Mouse (Mus musculus) left cerebral cortex, adult 9 months (tissue): ENCODE measurements around the gene Gm45713.
A peak's percentile ranks its signal among the peaks of the same experiment; 100 is the strongest.
"Not testable (repeated sequence)": the region's sequence is repeated elsewhere in the genome, so short reads cannot be mapped to it uniquely, and the experiment has no call there.

ENCODE experiments used
- DNase-seq, 2 experiments: peaks; one replicate each; pipeline ENCODE4 v3.0.0; 2022; ENCODE audit warnings: low spot score in 2 of 2

Gene Gm45713

DNA sequence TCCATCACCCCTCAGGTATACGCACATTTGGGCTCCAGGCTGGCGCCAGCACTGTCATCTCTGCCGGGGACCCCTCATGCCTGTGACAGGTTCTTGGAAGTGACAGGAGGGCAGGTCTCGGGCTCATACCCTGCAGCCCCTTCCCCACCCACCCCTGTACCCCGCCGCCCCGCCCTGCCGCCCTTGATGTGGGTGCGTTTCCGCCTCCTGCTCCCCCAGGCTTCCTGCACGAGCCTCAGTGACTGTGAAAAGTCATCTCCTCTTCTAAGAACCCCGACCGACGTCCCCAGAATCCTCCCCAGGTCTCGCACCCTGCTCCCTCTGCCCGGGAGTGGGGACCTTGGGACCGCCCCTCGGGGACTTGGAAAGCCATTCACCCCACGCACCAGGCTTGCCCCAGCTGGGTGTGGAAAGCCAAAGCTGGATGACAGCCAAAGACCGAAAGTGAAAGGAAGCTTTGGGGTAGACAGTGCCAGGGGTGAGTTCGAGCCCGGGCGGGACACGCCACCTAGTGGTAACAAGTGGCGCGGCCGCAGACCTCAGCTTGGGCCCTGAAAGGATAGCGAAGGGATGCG is at the start of gene Gm45713, which contains the start of gene Flt3l:
TSS of gene Gm45713 (minus strand) at position 239 of the 575 bp plus-strand sequence.
TSS of gene Flt3l (minus strand) at position 440 of the 575 bp plus-strand sequence.
- DNase-seq: peak in 1 of 2 experiments; percentile 93

DNA sequence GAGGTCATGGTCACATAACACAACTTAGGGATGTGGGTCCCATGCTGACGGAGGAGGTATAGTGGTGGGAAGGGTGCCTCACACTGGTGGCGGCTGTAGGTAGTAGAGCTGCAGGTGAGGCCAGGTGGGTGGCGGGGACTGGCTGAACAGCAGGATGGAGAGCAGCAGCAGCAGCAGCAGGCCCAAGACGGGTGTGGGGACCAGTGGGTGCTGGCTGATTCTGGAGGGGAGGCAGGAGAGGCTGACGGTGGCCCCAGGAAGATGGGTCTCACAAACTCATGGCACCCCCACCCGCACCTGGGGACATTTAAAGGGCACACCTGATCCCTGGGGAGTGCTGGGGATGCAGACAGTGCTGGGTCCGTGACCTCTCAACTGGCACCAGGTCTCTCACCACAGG is 47.6 kb upstream of the Gm45713 start:
- DNase-seq: no peak

DNA sequence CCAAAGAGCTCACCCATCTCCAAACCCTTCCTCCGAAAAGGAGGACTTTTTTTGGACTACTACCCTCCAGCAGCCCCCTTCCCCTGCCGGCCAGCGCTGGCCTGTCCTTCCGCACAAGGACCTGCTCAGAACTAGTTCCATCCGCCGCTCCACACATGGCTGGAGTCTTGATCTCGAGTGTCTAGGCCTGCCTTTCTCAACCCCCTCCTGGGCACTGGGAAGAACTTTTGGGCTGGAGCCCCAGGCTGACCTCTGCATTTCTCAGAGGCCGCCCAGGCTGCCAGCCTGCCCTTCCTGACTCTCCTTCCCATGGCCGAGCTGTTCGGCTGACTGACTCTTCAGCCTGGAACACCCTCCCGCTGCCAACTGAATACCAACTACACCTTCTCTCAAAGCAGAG is 46.6 kb upstream of the Gm45713 start:
- no peak for DNase-seq

DNA sequence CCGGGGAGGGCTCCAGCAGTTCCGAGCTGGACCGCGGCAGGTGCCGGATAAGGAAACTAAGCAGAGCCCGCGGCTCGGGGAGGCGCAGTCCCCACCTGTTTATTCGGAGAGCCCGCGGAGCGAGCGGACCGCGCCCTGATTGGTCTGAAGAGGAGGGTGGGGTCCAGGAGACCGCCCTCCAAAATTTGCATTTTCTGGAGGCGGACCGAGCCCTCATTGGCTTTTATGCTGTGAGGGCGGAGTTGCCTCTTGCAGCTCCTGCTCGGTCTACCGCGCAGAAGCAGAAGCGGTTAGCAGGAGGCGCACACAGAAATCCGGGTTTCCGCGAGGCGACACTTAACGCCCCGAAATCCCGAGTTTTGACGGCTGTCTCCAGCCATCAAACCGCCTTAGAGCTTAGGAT is 46.2 kb upstream of the Gm45713 start:
- peak; percentile 58 to 88 for DNase-seq

DNA sequence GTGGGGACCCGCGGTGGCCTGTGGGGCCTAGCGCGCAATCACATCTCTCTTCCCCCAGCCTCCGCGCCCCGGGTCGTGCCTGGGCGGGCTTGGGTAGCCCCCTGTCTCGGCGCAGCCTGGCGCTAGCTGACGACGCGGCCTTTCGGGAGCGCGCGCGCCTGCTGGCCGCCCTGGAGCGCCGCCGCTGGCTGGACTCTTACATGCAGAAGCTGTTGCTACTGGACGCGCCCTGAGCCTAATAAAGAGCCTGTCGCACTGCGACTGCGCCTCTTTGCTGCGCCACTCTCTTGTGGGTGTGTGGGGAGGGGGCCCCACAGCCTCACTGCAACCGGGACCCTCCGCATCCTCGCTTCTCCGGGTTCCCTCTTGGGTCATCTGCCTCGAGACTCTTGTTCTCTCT is 45.5 kb upstream of the Gm45713 start:
- DNase-seq: no peak

DNA sequence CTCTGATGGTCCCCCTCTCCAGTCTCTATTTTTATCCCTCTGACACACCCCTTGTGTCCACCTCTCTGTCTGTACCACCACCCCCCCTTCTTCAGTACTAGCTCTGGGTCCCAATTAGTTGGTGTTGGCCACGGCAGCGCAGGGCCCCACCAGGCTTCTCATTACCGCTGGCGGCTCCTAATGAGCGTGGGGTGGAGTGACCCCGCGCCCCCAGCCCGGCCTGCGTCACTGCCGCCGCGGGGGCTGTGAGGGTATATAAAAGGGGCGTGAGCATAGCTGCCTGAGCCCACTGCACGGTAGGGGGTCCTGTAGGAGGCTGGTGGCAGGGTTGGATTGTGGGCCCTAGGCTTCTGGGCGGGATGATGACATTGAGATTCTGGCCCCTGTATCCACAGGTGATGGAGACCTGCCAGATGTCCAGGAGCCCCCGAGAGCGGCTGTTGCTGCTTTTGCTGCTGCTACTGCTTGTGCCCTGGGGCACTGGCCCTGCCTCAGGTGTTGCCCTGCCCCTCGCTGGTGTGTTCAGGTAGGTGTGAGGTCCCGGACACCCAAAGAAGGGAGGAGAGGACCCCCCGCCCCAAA is 45.0 kb upstream of the Gm45713 start, which contains the start of gene Pth2:
TSS of gene Pth2 (plus strand) at position 100 of the 582 bp plus-strand sequence.
- DNase-seq: no peak

DNA sequence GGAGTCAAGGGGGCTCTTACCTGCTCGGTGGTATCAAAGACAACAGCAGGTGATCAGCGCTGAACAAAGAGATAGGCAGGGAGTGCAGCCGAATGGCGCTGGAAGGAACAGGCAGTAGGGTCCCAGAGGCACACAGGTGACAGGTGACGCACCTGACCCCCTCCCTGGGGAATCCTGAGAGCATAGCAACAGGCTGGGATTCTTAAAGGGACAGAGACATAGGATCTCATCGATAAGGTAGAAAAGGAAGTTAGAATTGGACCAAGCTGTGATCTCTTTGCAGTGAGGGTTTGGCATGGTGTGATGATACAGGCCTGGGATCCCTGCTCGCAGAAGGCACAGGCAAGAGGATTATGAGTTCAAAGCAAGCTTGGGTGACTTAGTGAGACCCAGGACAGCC is 43.4 kb upstream of the Gm45713 start, which contains the start of gene Gfy:
TSS of gene Gfy (minus strand) at position 101 of the 400 bp plus-strand sequence.
- DNase-seq: no peak

DNA sequence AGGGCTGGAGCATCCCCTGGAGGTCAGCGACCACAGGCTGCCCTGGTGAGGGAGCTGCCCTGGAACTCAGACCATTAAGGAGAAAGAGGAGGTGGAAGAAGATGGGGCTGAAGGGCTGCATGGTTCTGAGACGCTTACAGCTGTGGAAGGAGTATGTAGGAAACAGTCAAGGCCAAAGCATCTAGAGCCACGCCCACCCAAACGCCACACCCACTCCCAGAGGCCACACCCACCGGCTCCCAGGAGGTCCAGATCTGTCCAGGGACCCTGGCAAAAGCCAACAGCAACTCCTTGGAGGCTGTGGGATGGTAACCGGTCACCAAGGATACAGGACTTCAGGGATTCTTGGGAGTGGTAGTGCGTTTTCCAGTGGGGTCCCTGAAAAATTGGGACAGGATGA is 42.5 kb upstream of the Gm45713 start:
- no peak for DNase-seq

DNA sequence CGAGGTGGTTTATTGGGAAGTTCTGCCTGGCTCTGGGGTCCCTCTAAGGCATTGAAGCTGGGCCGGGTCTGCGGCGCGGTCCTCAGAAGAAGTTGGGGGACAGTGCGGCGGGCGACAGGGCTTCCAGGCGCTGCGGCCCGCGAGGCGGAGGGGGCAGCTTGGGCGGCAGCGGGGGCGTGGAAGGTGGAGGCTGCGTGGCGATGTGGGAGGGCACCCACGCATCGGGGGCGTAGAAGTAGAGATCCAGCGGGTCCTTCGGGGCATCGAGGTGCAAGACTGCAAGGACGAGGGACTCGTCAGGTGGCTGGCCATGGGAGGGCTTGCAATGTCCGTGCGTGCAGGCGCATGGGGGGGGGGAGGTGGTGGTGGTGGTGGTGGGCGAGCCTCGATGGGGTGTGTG is 40.3 kb upstream of the Gm45713 start:
- DNase-seq: no peak

DNA sequence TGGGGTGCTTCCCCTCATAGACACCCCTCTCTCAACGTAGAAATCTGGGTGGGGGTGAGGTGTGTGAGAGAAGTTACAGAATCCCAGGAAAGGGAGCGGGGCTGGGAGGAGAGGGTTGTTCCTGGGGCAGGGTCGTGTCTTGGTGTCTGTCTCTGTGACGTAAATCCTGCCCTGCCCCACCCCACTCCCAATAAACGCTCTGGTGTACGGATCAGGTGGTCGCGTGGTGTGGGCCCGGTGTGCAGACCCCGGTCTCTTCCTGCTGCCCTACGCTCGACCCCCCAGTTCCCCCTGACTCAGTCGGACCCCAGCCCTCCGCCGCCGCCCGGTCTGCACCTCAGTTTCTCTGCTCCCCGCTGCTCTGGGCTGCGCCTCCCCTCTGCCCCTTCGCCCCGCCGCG is 39.9 kb upstream of the Gm45713 start:
- no peak for DNase-seq

DNA sequence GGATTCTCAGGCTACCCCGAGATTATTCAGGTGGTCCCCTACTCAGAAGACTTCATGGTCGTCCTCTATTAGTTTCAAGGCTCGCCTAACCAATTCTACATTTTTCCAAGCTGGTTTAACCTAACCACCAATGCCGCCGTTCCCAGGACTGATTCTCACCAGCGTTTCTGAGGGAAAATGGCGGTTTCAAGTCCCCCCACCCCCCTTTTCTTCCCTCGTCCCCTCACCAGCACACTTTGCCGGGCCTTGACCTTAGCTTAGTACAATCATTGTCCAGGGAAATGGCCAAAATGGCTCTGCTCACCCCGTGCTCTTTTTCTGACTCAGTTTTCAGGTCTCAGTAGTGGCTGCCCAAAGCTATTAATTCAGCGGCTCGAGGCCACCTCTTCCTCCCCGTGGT is 39.4 kb upstream of the Gm45713 start:
- no peak for DNase-seq

DNA sequence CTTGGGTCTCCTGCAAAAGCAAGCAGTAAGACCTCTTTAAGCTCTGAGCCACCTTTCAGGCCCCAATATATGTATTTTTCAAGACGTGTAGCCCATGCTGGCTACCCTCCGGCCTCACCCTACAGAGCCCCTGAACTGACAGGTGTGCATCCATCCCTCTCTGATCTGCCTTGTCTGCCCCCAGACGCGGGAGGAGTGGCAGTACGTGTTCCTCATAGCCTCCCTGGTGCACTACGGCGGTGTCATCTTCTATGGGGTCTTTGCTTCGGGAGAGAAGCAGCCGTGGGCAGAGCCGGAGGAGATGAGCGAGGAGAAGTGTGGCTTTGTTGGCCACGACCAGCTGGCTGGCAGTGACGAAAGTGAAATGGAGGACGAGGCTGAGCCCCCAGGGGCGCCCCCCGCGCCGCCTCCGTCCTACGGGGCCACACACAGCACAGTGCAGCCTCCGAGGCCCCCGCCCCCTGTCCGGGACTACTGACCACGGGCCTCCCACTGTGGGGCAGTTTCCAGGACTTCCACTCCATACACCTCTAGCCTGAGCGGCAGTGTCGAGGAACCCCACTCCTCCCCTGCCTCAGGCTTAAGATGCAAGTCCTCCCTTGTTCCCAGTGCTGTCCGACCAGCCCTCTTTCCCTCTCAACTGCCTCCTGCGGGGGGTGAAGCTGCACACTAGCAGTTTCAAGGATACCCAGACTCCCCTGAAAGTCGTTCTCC is 38.7 kb upstream of the Gm45713 start:
- no peak for DNase-seq

DNA sequence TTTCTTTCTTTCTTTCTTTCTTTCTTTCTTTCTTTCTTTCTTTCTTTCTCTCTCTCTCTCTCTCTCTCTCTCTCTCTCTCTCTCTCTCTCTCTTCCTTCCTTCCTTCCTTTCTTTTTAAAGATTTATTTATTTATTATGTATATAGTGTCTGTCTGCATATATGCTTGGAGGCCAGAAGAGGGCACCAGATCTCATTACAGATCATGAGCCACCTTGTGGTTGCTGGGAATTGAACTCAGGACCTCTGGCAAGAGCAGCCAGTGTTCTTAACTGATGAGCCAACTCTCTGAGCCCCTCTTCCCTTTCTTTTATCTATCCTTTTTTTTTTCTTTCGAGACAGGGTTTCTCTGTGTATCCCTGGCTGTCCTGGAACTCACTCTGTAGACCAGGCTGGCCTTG is 37.7 kb upstream of the Gm45713 start:
- not testable (repeated sequence) for DNase-seq

DNA sequence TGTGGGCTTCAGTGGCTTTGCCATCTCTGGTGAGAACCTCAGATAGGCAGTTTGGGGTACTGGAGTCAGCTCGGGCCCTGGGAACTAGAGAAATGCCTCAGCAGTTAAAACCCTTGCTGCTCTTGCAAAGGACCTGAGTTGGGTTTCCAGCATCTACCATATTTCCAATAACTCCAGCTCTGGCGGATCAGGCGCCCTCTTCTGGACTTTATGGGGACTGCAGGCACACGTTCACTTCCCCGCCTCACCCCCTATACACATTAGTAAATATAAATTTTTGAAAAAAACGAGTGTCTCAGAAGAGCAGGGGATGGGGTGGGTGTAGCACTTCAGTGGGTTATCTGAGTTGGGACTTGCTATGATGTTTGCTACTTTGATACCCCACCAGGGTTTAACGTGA is 36.9 kb upstream of the Gm45713 start:
- DNase-seq: no peak

DNA sequence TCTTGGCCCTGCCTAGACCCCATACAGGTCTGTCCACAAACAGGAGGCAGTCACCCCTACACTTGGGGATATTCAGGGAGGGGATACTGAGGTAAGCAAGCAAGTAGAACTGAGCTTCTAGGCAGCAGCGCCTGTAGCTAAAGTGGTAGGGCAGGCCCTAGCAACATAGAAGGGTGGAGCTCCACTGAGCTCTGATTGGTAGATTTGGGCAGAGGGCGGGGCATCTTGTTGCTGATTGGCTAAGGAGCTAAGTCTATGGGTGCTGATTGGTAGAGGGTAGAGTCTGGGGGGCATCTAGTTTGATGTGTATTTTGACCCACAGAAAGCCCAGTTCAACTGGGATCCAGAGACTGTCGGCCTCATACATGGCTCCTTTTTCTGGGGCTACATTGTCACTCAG is 33.5 kb upstream of the Gm45713 start:
- peak in 1 of 2 experiments; percentile 75 for DNase-seq

DNA sequence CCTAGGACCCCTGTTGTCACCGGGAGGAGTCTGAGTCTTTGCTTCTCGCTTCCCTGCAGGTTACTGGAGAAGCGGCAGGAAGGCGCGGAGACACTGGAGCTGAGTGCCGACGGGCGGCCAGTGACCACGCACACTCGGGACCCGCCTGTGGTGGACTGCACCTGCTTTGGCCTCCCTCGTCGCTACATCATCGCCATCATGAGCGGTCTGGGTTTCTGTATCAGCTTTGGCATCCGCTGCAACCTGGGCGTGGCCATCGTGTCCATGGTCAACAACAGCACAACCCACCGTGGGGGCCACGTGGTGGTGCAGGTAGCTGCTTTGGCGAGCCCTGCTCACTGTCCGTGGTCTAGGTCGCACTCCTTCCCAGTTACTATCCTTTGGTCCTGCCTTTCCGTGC is 32.6 kb upstream of the Gm45713 start:
- no peak for DNase-seq

DNA sequence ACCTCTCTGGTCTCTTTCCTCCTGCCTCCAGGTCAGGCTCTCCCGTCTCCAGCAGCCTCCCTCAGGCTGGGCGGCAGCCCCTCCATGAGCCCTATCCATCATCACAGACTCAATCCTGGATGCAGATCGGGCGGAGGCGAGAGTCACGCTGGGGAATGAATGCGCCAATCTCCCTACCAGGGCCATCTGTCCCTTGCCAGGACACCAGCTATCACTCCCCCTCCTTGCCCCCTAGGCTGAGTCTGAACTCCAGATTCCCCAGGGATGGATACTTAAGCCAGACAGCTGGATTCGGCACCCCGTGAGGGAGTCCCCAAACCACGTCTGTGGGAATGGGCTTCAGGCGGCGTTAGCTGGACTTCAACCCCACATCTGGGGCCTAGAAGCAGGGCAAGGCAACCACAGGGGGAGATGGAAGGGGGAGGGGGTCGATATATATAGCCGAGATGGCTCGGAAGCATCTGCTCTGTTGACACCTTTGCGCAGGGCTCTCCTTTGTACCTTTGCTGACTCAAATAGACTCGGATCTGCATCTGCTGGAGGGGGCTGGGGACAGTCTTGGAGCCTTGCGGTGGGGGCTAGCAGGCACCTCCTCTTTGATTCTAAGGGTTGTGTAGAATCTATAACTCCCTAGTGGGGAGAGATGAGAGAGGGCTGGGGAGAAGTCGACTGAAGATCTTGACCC is 31.9 kb upstream of the Gm45713 start:
- DNase-seq: peak in 1 of 2 experiments; percentile 70

DNA sequence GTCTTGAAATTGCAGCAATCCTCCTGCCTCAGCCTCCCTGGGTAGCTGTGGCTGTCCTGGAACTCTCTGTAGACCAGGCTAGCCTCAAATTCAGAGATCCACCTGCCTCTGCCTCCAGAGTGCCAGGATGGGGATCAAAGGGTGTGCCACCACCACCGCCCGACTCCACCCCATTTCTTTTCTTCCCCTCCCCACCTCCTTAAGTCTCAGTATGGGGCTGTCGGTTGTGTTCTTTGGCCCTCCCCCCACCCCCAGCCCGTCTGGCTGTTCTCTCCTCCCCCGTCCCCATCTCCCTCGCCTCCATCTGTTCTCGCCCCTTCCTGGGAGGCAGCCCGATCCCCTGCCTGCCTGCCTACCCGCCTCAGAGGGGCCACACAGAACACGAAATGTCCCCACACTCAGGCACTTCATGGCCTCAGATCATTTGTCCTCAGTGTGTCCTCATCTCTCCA is 30.9 kb upstream of the Gm45713 start:
- DNase-seq: peak in 1 of 2 experiments; percentile 66

DNA sequence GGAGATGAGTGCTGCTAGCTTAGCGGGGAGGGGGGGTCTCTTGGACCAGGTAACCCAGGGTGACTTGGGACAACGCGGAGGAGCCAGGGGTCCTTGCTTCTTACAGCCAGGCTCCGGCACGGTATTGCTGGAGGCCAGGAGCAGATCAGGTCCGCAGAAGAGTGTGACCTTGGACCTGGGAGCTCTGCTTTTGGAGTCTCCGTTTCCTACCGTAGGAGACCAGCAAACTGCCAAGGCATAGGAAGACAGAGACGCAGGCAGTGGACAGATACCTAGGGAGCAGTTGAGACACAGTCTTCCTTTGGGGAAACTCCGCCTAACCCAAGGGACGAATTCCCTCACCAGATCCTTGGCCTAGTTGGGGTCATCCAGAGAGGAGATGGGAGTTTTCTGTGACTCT is 29.7 kb upstream of the Gm45713 start:
- DNase-seq: no peak

DNA sequence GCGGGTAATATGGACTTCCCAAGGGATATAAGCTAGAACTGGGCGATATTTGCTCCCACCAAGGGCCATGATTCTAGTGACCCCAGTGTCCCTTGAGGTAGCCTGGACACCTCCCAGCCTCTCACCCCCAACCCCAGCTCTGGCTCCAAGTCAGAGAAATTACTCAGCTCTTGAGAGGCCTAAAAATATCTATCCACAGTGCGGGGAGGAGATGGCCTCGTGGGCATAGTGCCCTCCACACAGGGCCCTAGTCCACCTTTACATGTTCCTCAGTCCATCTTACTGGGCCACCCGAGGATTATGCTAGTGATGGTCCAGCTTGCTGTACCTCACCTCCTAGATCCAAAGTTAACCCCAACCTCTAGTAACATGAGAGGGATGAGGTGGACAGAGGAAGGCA is 28.8 kb upstream of the Gm45713 start:
- DNase-seq: no peak

DNA sequence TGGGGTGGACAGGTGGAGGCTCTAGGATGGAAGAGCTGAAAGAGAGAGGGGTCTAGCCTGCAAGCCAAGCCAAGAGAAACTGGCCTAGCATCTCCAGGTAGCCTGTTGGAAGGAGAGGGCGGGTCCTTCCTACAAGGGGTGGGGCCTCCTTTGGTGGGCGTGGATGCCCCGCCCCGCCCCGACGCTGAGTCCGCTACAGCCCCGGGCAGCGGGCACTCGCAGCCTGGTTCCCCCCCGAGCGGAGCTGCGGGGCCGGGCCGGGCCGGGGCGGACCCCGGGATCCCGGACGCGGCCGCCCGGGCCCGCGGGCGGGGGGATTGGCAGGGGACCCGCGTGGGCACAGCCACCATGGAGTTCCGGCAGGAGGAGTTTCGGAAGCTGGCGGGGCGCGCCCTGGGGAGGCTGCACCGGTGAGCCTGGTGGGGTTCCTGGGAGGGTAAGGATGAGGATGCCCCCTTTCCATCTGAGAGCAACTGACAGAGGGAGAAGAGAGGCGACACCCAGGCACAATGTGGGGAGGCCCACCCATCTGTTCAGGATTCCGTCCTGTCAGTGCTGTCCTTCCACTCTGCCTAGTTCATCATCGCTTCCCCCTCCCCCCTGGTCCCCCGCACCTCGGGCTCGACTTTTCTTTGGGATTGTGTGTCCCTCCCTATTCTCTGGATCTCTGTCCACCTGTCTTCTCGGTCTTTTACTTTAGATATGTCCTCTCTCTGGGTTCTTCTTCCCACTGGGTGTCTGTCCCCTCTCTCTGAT is 27.9 kb upstream of the Gm45713 start, which contains the start of gene Slc17a7:
TSS of gene Slc17a7 (plus strand) at position 215 of the 756 bp plus-strand sequence.
- peak in 1 of 2 experiments; percentile 52 for DNase-seq
